Mouse (Mus musculus): ENCODE measurements at regions not wholly inside any gene's neighbourhood (a gene's known extent, or its start where the extent isn't known, plus 50 kb on each side); places are given as distances from the start of the nearest gene placed in this dataset.
A peak's percentile ranks its signal among the peaks of the same experiment; 100 is the strongest.

DNA sequence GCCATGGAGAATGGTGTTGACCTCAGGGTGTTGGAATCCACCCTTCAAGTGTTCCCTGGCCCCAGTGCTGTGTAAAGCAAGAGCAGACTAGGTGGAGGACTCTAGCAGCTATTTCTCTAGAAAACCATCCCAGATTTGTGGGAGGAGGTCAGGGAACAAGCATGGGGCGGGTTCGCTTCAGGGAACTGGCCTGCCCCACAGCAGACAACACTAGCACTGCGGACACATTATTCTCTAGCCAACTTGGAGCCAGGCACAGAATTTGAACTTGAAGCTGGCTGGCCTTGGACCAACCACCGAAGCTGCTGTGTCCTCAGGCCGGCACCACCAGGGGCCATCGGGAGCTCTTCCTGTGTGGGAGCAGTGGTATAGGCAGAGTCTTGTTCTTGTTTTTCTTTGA lies 227.5 kb upstream of the Adra1b start:
- no peaks in the 10 kb centered on the region for H3K27me3 ChIP-seq (replicated peaks; ENCODE audit: control insufficient read depth, insufficient read depth, low read length)
- no peak overlapping the region for H3K4me2 ChIP-seq (ENCODE audit: low read length)
- H3K36me3 ChIP-seq (ENCODE audit: control insufficient read depth, insufficient read depth, low read length) = no peaks in the 10 kb centered on the region
- no peaks in the 10 kb centered on the region for H3K9me3 ChIP-seq (replicated peaks; ENCODE audit: control insufficient read depth, low read length)
- H3K9ac ChIP-seq (ENCODE audit: low read length) = no peak overlapping the region
- DNase-seq (ENCODE audit: low spot score) (no peak), ATAC-seq (no peak)
- H3K4me1 ChIP-seq (ENCODE audit: control insufficient read depth, insufficient read depth, low read length) = no peaks in the 10 kb centered on the region
- no peak overlapping the region for H3K4me3 ChIP-seq (ENCODE audit: low read depth, low read length)
- 91% methylated on average over 6 of the region's 6 CpGs for WGBS
- H3K27ac ChIP-seq (ENCODE audit: low read depth, low read length) = no peak overlapping the region

DNA sequence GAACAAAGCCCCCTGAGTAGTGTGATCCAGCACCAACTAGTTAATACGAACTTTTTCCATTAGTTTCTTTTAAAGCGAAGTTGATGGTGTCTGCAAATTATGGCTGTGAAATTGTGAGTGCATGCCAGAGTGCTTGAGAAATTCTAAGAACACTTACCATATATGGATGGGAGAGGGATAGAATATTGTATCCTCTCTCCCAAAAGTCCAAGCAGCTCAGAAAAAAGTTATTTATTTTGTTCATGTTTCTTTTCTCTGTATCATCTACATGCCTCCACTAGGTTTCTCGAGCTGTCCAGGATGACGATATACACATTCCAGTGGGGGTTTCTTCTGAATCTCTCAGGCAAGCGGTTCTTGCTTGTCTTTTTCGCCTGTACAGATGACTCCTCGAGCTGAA lies 232.2 kb upstream of the Adra1b start:
- WGBS = 79% methylated on average over 7 of the region's 7 CpGs
- ATAC-seq (no peak), DNase-seq (ENCODE audit: low spot score) (no peak)
- Histone ChIP-seq H3K27me3 (replicated peaks; ENCODE audit: control insufficient read depth, insufficient read depth, low read length) (no peaks in the 10 kb centered on the region), H3K9ac (ENCODE audit: low read length) (no peak overlapping the region), H3K4me2 (ENCODE audit: low read length) (no peak overlapping the region), H3K4me1 (ENCODE audit: control insufficient read depth, insufficient read depth, low read length) (no peaks in the 10 kb centered on the region), H3K4me3 (ENCODE audit: low read depth, low read length) (no peak overlapping the region), H3K9me3 (replicated peaks; ENCODE audit: control insufficient read depth, low read length) (no peaks in the 10 kb centered on the region), H3K27ac (ENCODE audit: low read depth, low read length) (no peak overlapping the region), H3K36me3 (ENCODE audit: control insufficient read depth, insufficient read depth, low read length) (no peaks in the 10 kb centered on the region)

DNA sequence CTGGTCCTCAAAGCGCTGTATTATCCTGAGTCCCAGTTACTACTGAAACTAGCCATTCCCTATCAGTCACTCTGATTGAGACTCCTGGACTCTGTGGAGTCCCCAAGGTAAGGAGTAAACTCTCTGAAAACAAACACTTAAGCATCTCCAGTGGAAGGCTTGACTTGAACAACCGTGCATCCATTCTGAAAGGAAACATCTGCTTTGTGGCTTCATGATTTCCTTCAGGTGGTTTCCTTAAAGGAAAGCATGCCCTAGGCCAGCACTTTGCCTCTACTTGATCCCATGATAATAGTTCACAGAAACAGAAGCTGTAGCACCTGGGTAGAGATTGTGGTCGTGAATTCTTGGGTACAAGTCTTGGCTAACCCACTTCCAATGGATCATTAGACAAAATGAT lies 235.0 kb upstream of the Adra1b start:
- WGBS = 91% methylated on average over 3 of the region's 3 CpGs
- Histone ChIP-seq H3K4me3 (ENCODE audit: low read depth, low read length) (no peak overlapping the region), H3K27ac (ENCODE audit: low read depth, low read length) (no peak overlapping the region), H3K9me3 (replicated peaks; ENCODE audit: control insufficient read depth, low read length) (no peaks in the 10 kb centered on the region), H3K36me3 (ENCODE audit: control insufficient read depth, insufficient read depth, low read length) (no peaks in the 10 kb centered on the region), H3K9ac (ENCODE audit: low read length) (no peak overlapping the region), H3K27me3 (replicated peaks; ENCODE audit: control insufficient read depth, insufficient read depth, low read length) (no peaks in the 10 kb centered on the region), H3K4me2 (ENCODE audit: low read length) (no peak overlapping the region), H3K4me1 (ENCODE audit: control insufficient read depth, insufficient read depth, low read length) (no peaks in the 10 kb centered on the region)
- ATAC-seq (no peak), DNase-seq (ENCODE audit: low spot score) (no peak)

DNA sequence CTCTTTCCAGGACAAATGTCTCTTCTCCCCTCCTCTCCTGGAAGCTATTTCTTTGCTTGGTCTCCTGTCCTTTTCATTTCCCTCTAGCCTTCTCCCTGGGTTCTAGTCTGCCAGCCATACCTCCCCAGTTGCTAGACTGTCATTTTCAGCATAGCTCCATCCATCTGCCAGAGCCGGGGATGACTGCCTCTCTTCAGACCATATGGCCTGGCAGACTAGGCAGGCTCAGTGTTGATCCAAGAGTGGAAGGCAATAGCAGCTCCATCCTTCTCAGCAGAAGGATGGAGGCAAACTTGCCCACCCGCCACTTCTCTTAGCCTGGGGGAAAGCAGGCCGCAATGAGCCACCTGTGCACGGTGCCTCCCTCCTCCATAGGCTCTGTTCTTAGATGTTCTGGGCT lies 242.0 kb upstream of the Adra1b start:
- H3K27ac ChIP-seq (ENCODE audit: low read depth, low read length) = no peak overlapping the region
- no peak for ATAC-seq
- no peaks in the 10 kb centered on the region for H3K4me1 ChIP-seq (ENCODE audit: control insufficient read depth, insufficient read depth, low read length)
- H3K36me3 ChIP-seq (ENCODE audit: control insufficient read depth, insufficient read depth, low read length) = no peaks in the 10 kb centered on the region
- peak; percentile 25 for DNase-seq (ENCODE audit: low spot score)
- no peak overlapping the region for H3K4me3 ChIP-seq (ENCODE audit: low read depth, low read length)
- H3K27me3 ChIP-seq (replicated peaks; ENCODE audit: control insufficient read depth, insufficient read depth, low read length) = no peaks in the 10 kb centered on the region
- no peak overlapping the region for H3K9ac ChIP-seq (ENCODE audit: low read length)
- H3K4me2 ChIP-seq (ENCODE audit: low read length) = no peak overlapping the region
- WGBS = 78% methylated on average over 4 of the region's 4 CpGs
- no peaks in the 10 kb centered on the region for H3K9me3 ChIP-seq (replicated peaks; ENCODE audit: control insufficient read depth, low read length)

DNA sequence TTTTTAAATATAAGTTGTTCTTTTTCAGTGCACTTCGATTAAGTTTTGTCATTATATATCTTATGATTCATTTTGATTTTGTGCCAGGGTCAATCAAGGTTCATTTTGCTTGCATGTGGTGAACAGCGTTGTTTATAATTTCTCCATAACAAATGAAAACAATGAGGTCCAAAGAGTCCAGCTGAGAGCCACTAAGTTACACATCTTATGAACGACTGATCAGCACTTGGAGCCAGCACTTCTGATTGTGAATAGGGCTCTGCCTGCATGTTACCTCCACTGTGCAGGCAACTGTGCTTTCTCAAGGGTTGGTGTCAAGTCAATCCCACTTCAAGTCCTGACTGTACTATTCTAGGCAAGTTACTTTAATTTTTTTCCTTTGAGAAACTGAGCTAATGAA lies 243.5 kb upstream of the Adra1b start:
- Histone ChIP-seq H3K4me2 (ENCODE audit: low read length) (no peak overlapping the region), H3K4me1 (ENCODE audit: control insufficient read depth, insufficient read depth, low read length) (no peaks in the 10 kb centered on the region)
- no peak for ATAC-seq

DNA sequence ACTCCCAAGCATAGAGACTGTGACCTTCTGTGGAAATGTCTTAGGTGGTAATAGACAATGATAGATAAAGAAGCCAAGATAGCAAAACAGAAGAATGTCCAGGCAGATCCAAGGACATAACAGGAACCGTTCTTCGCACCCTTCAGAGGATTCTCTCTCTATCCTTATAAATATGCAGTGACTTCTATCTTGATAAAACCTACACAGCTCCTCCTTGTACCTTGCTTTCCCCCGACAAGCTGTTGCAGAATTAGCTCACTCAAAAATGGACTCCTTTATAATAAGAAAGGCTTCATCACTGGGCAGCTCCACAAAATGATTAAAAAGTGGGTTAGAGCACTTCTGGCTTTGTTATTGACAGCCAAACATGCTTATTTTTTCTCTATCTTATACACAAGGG lies 245.4 kb upstream of the Adra1b start:
- H3K27ac ChIP-seq (ENCODE audit: low read depth, low read length) = no peak overlapping the region
- no peaks in the 10 kb centered on the region for H3K36me3 ChIP-seq (ENCODE audit: control insufficient read depth, insufficient read depth, low read length)
- H3K27me3 ChIP-seq (replicated peaks; ENCODE audit: control insufficient read depth, insufficient read depth, low read length) = no peaks in the 10 kb centered on the region
- H3K9me3 ChIP-seq (replicated peaks; ENCODE audit: control insufficient read depth, low read length) = no peaks in the 10 kb centered on the region
- ATAC-seq (no peak), DNase-seq (ENCODE audit: low spot score) (no peak)
- WGBS = 81% methylated on average over 3 of the region's 3 CpGs
- no peak overlapping the region for H3K4me3 ChIP-seq (ENCODE audit: low read depth, low read length)
- no peak overlapping the region for H3K4me2 ChIP-seq (ENCODE audit: low read length)
- no peak overlapping the region for H3K9ac ChIP-seq (ENCODE audit: low read length)
- no peaks in the 10 kb centered on the region for H3K4me1 ChIP-seq (ENCODE audit: control insufficient read depth, insufficient read depth, low read length)

More for the DNA sequence above, 243.5 kb upstream of the Adra1b start:
- no peaks in the 10 kb centered on the region for H3K36me3 ChIP-seq (ENCODE audit: control insufficient read depth, insufficient read depth, low read length)
- H3K4me3 ChIP-seq (ENCODE audit: low read depth, low read length) = no peak overlapping the region
- H3K27me3 ChIP-seq (replicated peaks; ENCODE audit: control insufficient read depth, insufficient read depth, low read length) = no peaks in the 10 kb centered on the region
- no peaks in the 10 kb centered on the region for H3K9me3 ChIP-seq (replicated peaks; ENCODE audit: control insufficient read depth, low read length)
- no peak overlapping the region for H3K9ac ChIP-seq (ENCODE audit: low read length)
- no peak overlapping the region for H3K27ac ChIP-seq (ENCODE audit: low read depth, low read length)
- DNase-seq (ENCODE audit: low spot score) = no peak
- WGBS = 77% methylated on average over 3 of the region's 3 CpGs

DNA sequence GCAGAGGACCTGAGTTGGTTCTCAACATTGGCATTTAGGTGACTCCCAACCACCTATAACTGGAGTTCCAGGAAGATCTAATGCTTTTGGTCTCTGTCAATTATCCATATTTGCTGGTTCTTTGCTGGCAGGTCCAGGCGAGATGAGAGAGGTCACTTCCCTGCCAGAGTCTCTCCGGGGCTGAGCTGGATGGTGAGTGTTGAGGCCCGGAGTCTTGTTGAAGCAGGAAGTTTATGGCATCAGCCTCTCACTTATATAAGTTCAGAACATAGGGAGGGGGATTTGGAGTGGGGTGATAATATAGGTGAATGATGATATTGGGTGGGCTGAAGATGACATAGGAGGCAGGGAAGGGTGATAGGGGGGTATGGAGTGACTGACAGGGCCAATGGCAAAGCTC lies 246.3 kb upstream of the Il12b start:
- H3K9me3 ChIP-seq (replicated peaks; ENCODE audit: control insufficient read depth, low read length) = no peaks in the 10 kb centered on the region
- H3K9ac ChIP-seq (ENCODE audit: low read length) = no peak overlapping the region
- no peak overlapping the region for H3K4me2 ChIP-seq (ENCODE audit: low read length)
- no peak for DNase-seq (ENCODE audit: low spot score)
- H3K36me3 ChIP-seq (ENCODE audit: control insufficient read depth, insufficient read depth, low read length) = no peaks in the 10 kb centered on the region
- no peaks in the 10 kb centered on the region for H3K27me3 ChIP-seq (replicated peaks; ENCODE audit: control insufficient read depth, insufficient read depth, low read length)
- no peak for ATAC-seq
- H3K4me3 ChIP-seq (ENCODE audit: low read depth, low read length) = no peak overlapping the region
- H3K27ac ChIP-seq (ENCODE audit: low read depth, low read length) = no peak overlapping the region
- 86% methylated on average over 3 of the region's 3 CpGs for WGBS
- no peaks in the 10 kb centered on the region for H3K4me1 ChIP-seq (ENCODE audit: control insufficient read depth, insufficient read depth, low read length)

DNA sequence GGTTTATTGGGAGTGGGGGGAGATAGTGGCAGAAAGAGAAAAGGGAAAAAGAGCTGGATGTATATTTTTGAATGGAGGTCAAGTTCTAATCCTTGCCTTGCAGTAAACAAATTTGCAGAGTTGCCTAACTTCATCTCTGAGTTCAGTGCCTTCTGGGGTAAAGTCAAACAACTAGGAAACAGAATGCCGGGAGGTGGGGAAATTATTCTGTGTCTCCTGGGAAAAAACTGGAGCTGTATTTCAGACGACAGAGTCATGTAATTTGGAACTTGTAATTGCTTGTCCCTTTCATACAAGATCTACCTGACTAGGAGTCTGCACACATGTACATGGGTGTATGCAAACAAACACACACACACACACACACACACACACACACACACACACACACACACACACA lies 244.3 kb upstream of the Il12b start:
- no peak overlapping the region for H3K4me3 ChIP-seq (ENCODE audit: low read depth, low read length)
- no peaks in the 10 kb centered on the region for H3K9me3 ChIP-seq (replicated peaks; ENCODE audit: control insufficient read depth, low read length)
- H3K4me1 ChIP-seq (ENCODE audit: control insufficient read depth, insufficient read depth, low read length) = no peaks in the 10 kb centered on the region
- no peak overlapping the region for H3K9ac ChIP-seq (ENCODE audit: low read length)
- no peak for DNase-seq (ENCODE audit: low spot score)
- no peaks in the 10 kb centered on the region for H3K36me3 ChIP-seq (ENCODE audit: control insufficient read depth, insufficient read depth, low read length)
- ATAC-seq = no peak
- no peak overlapping the region for H3K4me2 ChIP-seq (ENCODE audit: low read length)
- H3K27ac ChIP-seq (ENCODE audit: low read depth, low read length) = no peak overlapping the region
- H3K27me3 ChIP-seq (replicated peaks; ENCODE audit: control insufficient read depth, insufficient read depth, low read length) = no peaks in the 10 kb centered on the region
- 67% methylated on average over 2 of the region's 2 CpGs for WGBS

DNA sequence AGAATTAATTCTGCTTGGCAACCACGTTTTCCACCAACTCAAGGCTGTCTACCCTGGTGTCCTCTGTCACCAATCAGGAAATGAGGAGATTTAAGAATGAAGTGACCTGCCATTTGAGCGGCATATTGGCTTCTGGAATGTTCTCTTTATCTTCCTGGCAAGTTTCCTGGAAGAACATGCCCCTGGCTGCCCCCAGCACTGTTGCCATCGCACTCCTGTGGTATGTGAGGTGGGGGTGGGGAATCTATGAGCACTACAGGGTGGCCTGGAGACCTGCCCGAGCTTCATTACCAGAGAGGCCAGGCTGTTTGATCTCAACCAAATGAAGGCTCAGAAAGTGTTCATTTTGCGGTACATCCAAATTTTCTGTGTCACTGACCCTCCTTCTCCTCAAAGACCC lies 243.8 kb upstream of the Il12b start:
- 45% methylated on average over 5 of the region's 5 CpGs for WGBS

More for the DNA sequence above, 243.8 kb upstream of the Il12b start:
- H3K9me3 ChIP-seq (replicated peaks; ENCODE audit: control insufficient read depth, low read length) = no peaks in the 10 kb centered on the region
- no peaks in the 10 kb centered on the region for H3K4me1 ChIP-seq (ENCODE audit: control insufficient read depth, insufficient read depth, low read length)
- no peak overlapping the region for H3K9ac ChIP-seq (ENCODE audit: low read length)
- no peak overlapping the region for H3K27ac ChIP-seq (ENCODE audit: low read depth, low read length)
- no peaks in the 10 kb centered on the region for H3K27me3 ChIP-seq (replicated peaks; ENCODE audit: control insufficient read depth, insufficient read depth, low read length)
- ATAC-seq = peak; percentile 63; the same call in 1 of the 2 replicates
- H3K4me3 ChIP-seq (ENCODE audit: low read depth, low read length) = no peak overlapping the region
- H3K36me3 ChIP-seq (ENCODE audit: control insufficient read depth, insufficient read depth, low read length) = no peaks in the 10 kb centered on the region
- H3K4me2 ChIP-seq (ENCODE audit: low read length) = no peak overlapping the region
- peak; percentile 46 for DNase-seq (ENCODE audit: low spot score)

Measured in forebrain, embryonic 14.5 days (tissue).